Mouse (Mus musculus) myocyte (in vitro differentiated cells): ENCODE data around the gene Gm4871.
"Not testable (repeated sequence)": the region's sequence is repeated elsewhere in the genome, so short reads cannot be mapped to it uniquely, and the experiment has no call there.

Source experiments
- CEBPB ChIP-seq: IDR thresholded peaks from 2 replicates; pipeline ENCODE4 v1.6.1; 2011; ENCODE audit warnings: mild to moderate bottlenecking, moderate library complexity; ENCODE audit not compliant: poor library complexity, insufficient read depth, severe bottlenecking
- E2F4 ChIP-seq: IDR thresholded peaks from one replicate; pipeline ENCODE4 v1.6.1; 2011; ENCODE audit warnings: mild to moderate bottlenecking, control low read depth, moderate library complexity; ENCODE audit not compliant: insufficient read depth
- MAX ChIP-seq: IDR thresholded peaks from one replicate; pipeline ENCODE4 v1.6.1; 2011; ENCODE audit warnings: low read depth, mild to moderate bottlenecking, control low read depth
- MYOD1 ChIP-seq, 3 experiments: IDR thresholded peaks; one replicate each; pipeline ENCODE4 v1.6.1; 2011; ENCODE audit warnings: control low read depth in 2 of 3, low read depth in 2 of 3, mild to moderate bottlenecking in 2 of 3, moderate library complexity in 1 of 3; ENCODE audit not compliant: insufficient read length in 2 of 3, control insufficient read depth in 1 of 3
- MYOG ChIP-seq, 3 experiments: IDR thresholded peaks; one replicate each; pipeline ENCODE4 v1.6.1; 2011; ENCODE audit warnings: control low read depth in 2 of 3, low read depth in 2 of 3, mild to moderate bottlenecking in 2 of 3; ENCODE audit not compliant: insufficient read length in 2 of 3, control insufficient read depth in 1 of 3, insufficient read depth in 1 of 3
- POLR2A ChIP-seq: IDR thresholded peaks from one replicate; pipeline ENCODE4 v1.6.1; 2011; ENCODE audit warnings: low read depth, mild to moderate bottlenecking, control low read depth, moderate library complexity; ENCODE audit not compliant: insufficient read length
- POLR2AphosphoS2 ChIP-seq: IDR thresholded peaks from one replicate; pipeline ENCODE4 v1.6.1; 2011; ENCODE audit warnings: low read depth, control low read depth; ENCODE audit not compliant: insufficient read length
- REST ChIP-seq: IDR thresholded peaks from one replicate; pipeline ENCODE4 v1.6.1; 2011; ENCODE audit warnings: mild to moderate bottlenecking, control low read depth, moderate library complexity; ENCODE audit not compliant: insufficient read depth, insufficient read length
- SRF ChIP-seq: IDR thresholded peaks from one replicate; pipeline ENCODE4 v1.6.1; 2011; ENCODE audit warnings: low read depth; ENCODE audit not compliant: control insufficient read depth, insufficient read length
- TCF12 ChIP-seq: IDR thresholded peaks from one replicate; pipeline ENCODE4 v1.6.1; 2011; ENCODE audit warnings: mild to moderate bottlenecking, control low read depth; ENCODE audit not compliant: poor library complexity, insufficient read depth, severe bottlenecking
- USF1 ChIP-seq: IDR thresholded peaks from one replicate; pipeline ENCODE4 v1.6.1; 2011; ENCODE audit warnings: low read depth, mild to moderate bottlenecking, control low read depth, moderate library complexity

GRCm38 (mm10) chr5:145016761-145017160 is 15.8 kb downstream of the Gm4871 start:
- TF ChIP-seq POLR2AphosphoS2; POLR2A; MYOG (IDR thresholded peaks at IDR 0.05; ENCODE audit: control insufficient read depth in 1 of 3, insufficient read depth in 1 of 3, insufficient read length in 2 of 3, low read depth in 2 of 3); MAX; TCF12; CEBPB; SRF; E2F4; USF1; REST; MYOD1 (IDR thresholded peaks at IDR 0.05; ENCODE audit: control insufficient read depth in 1 of 3, insufficient read length in 2 of 3, low read depth in 2 of 3): not testable (repeated sequence)
